Mouse (Mus musculus) kidney, postnatal 0 days (tissue): ENCODE results near the gene Serpina3b. TPM values are rescaled to one million over a fixed set of nuclear protein-coding genes. Genes with fewer than 3 reads are reported as not detected.
"Not testable (repeated sequence)": the region's sequence is repeated elsewhere in the genome, so short reads cannot be mapped to it uniquely, and the experiment has no call there.

Experiments used
- ATAC-seq: fragments of 200-750 bp; cut with Nextera tagmentation; replicated peaks from 2 replicates; pipeline ENCODE4 v1.8.0; 2017; ENCODE audit warnings: low read depth, moderate number of reproducible peaks, moderate TSS enrichment, moderate library complexity; ENCODE audit not compliant: low FRiP score
- DNase-seq: peaks from one replicate; pipeline ENCODE4 v3.0.0-alpha.2; 2016; ENCODE audit warnings: low spot score
- H3K27ac ChIP-seq: fragments of 300-500 bp; sonication (generic); 2 replicates; pipeline ENCODE4 v1.5.1; 2014; ENCODE audit warnings: mild to moderate bottlenecking
- H3K27me3 ChIP-seq: fragments of 300-500 bp; sonication (generic); 2 replicates; pipeline ENCODE4 v1.6.1; 2014; ENCODE audit warnings: low read length, mixed read lengths; ENCODE audit not compliant: insufficient read depth
- H3K36me3 ChIP-seq: fragments of 300-500 bp; sonication (generic); 2 replicates; pipeline ENCODE4 v1.6.1; 2014; ENCODE audit warnings: low read length, mixed read lengths; ENCODE audit not compliant: insufficient read depth
- H3K4me1 ChIP-seq: fragments of 300-500 bp; sonication (generic); replicated peaks from 2 replicates; pipeline ENCODE4 v1.6.1; 2014; ENCODE audit warnings: antibody characterized with exemption, low read length, mixed read lengths; ENCODE audit not compliant: insufficient read depth
- H3K4me2 ChIP-seq: fragments of 300-500 bp; sonication (generic); 2 replicates; pipeline ENCODE4 v1.6.1; 2014; ENCODE audit warnings: mild to moderate bottlenecking, low read length, moderate library complexity, mixed read lengths
- H3K4me3 ChIP-seq: fragments of 300-500 bp; sonication (generic); replicated peaks from 2 replicates; pipeline ENCODE4 v1.5.1; 2014; ENCODE audit warnings: low read depth, low read length
- H3K9ac ChIP-seq: fragments of 300-500 bp; sonication (generic); 2 replicates; pipeline ENCODE4 v1.6.1; 2014; ENCODE audit warnings: low read depth, low read length
- H3K9me3 ChIP-seq: fragments of 300-500 bp; sonication (generic); replicated peaks from 2 replicates; pipeline ENCODE4 v1.6.1; 2016; ENCODE audit warnings: low read length, inconsistent platforms, mixed read lengths
- CTCF ChIP-seq: IDR thresholded peaks from 2 replicates; pipeline ENCODE4 v1.5.1; 2016; ENCODE audit warnings: antibody characterized with exemption, low read depth, mild to moderate bottlenecking, moderate library complexity
- WGBS: fragments of 180-500 bp; shearing (Covaris S2); extraction: QIAGEN DNeasy Blood & Tissue Kit; methylation state at CpG from one replicate; pipeline ENCODE4 v1.1.7; 2014; 5-methylcytosine and 5-hydroxymethylcytosine counted together
- polyA plus RNA-seq: library from polyadenylated mRNA; unstranded; fragments of >200 nt; fragmentation: Nextera tagmentation; extraction: Ambion mirVana; gene quantifications from 2 replicates; pipeline ENCODE4 v1.2.1, GENCODE M21; 2015

Serpina3b gene
- not detected in 2 replicates for polyA plus RNA-seq

DNA sequence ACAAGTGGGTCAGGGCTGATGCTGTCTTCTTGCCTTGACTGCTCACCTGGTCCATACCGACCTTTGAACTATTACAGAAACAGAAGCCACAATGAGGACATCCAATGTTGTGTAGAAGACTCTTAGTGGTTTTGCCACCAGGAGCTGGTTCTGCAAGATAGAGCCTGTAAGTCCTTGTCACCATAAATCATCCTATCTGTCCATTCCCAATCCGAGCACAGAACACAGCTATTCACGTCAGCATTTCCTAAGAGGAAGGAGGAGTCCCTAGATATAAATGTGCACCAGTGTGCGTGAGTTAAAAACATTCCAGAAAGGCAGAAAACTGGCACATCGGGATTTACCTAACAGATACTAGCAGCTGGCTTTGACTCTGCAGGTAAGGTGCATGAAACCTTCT, at the start of gene Serpina3b:
Gene Serpina3b (plus strand): TSS at position 301 of the 400 bp plus-strand sequence.
- no peak for TF ChIP-seq CTCF
- Histone ChIP-seq H3K36me3 (no peaks in the 10 kb centered on the region), H3K27me3 (no peaks in the 10 kb centered on the region), H3K4me1 (no peaks in the 10 kb centered on the region), H3K4me2 (no peak within 1 kb of the TSS), H3K9ac (no peak within 1 kb of the TSS), H3K9me3 (no peaks in the 10 kb centered on the region), H3K27ac (no peak within 1 kb of the TSS), H3K4me3 (no peak within 1 kb of the TSS)
- DNase-seq: no peak
- ATAC-seq: no peak
- WGBS: 70% methylated on average over 5 of the region's 5 CpGs

DNA sequence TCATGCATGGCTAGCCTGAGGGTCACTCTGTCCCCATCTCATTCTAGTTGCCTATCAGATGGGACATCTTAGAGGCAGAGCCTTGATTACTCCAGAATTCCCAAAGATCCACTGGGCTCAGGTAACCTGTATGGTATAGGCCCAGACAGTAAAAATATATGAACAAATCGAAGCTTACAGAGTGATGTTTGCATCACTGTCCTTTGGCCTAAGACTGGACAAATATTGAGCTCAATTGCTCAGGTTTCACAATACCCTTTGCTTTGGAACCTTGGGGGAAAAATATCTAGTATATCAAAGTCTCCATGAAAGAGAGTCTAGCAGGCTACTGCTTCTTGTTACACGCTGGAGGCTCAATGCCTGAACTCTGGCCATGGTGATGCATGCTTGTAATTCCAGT, 37.7 kb upstream of the Serpina3b start:
- Histone ChIP-seq H3K27ac (no peak overlapping the region), H3K4me2 (no peak overlapping the region), H3K36me3 (no peaks in the 10 kb centered on the region), H3K9me3 (no peaks in the 10 kb centered on the region), H3K4me3 (no peak overlapping the region), H3K9ac (no peak overlapping the region), H3K4me1 (no peaks in the 10 kb centered on the region), H3K27me3 (no peaks in the 10 kb centered on the region)
- ATAC-seq (no peak), DNase-seq (no peak)
- TF ChIP-seq CTCF: no peak
- 76% methylated on average over 2 of the region's 2 CpGs for WGBS

DNA sequence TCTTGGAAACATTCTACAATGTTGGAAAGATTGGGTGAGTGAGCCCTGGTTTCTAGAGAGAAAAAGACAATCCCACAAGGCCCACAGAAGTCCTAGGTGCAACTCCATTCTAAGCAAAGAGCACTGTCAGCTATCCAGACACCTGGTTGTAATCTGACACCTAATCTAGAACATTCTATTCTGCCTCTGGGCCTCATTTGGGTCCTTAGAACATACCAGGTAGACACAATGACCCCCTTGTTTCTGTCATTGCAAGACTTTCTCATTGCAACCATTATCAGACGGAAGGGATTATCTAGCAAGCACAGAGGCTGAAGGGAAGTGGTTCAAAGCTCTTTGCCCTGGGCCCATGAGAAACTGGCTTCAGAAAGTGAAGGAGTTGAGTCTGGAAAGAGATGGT, 36.5 kb upstream of the Serpina3b start:
- no peaks in the 10 kb centered on the region for H3K27me3 ChIP-seq
- no peaks in the 10 kb centered on the region for H3K4me1 ChIP-seq
- 88% methylated on average over 1 of the region's 1 CpGs for WGBS
- no peak overlapping the region for H3K9ac ChIP-seq
- ATAC-seq (no peak), DNase-seq (no peak)
- no peak overlapping the region for H3K4me3 ChIP-seq
- H3K27ac ChIP-seq: no peak overlapping the region
- no peaks in the 10 kb centered on the region for H3K9me3 ChIP-seq
- no peaks in the 10 kb centered on the region for H3K36me3 ChIP-seq
- TF ChIP-seq CTCF: no peak
- H3K4me2 ChIP-seq: no peak overlapping the region

DNA sequence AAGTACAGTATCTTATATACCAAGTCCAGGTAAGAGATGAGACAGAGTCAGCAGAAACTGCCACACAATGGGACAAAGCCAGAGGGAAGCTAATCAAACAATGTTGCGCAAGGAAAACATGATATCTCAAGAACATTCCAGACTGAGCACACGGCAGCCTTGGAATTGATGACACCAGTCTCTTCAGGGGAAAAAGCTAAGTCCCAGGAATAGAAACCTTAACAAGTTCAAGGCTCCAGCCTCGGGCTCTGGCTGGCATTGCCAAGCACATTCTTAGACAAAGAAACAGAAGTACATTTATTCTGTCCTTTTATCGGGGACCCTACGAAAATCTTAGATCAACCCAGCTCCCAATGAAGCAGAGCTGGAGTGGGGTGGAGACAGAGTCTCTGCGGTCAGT, 27.0 kb upstream of the Serpina3b start, which contains the start of gene Serpina5:
Gene Serpina5 (plus strand): TSS at position 346 of the 400 bp plus-strand sequence.
- ATAC-seq (no peak), DNase-seq (no peak)
- Histone ChIP-seq H3K4me2 (no peak within 1 kb of the TSS), H3K27me3 (no peaks in the 10 kb centered on the region), H3K9me3 (no peaks in the 10 kb centered on the region), H3K4me3 (no peak within 1 kb of the TSS), H3K4me1 (no peaks in the 10 kb centered on the region), H3K27ac (no peak within 1 kb of the TSS), H3K36me3 (no peaks in the 10 kb centered on the region), H3K9ac (no peak within 1 kb of the TSS)
- no peak for TF ChIP-seq CTCF
- WGBS: 85% methylated on average over 6 of the region's 6 CpGs

DNA sequence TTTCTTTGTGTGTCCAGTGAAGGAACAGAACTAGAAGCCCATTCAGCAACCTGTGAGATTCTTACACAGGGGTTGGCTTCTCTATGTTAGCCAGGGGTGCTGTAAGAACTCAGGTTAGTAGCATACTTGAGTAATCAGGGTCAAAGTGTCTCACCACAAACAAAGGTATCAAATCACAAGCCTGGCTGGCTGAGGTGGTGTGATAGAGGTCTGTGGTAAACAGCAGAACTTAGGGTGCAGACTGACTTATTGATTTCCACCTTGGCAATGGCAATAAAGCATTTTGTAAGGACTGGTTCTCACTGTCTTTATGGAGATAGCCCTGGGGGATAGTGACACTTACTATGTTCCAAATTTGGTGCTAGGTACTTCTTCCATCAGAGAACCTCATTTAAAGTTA, 21.9 kb upstream of the Serpina3b start:
- Histone ChIP-seq H3K27ac (no peak overlapping the region), H3K4me2 (no peak overlapping the region), H3K4me3 (no peak overlapping the region), H3K9ac (no peak overlapping the region), H3K4me1 (no peaks in the 10 kb centered on the region), H3K27me3 (no peaks in the 10 kb centered on the region), H3K9me3 (no peaks in the 10 kb centered on the region), H3K36me3 (no peaks in the 10 kb centered on the region)
- ATAC-seq (no peak), DNase-seq (no peak)
- TF ChIP-seq CTCF: no peak

DNA sequence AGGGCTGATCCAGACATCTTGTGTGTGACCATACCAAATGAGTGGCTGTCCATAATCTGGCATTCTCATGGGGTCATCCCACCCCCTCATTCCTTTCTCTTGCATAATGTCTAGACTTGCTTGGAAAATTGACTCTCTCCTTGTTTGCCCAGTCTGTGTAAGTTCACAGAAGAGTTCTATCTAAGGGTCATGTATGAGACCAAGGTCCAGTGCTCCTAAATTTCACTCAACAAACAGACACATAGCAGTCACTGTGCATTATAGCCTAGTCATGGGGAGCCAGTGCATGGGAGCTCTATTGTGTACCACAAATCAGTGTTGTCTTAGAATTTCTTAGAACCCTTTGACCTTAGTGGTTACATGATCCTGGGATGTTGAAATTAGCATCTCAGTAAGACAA, 20.9 kb upstream of the Serpina3b start:
- Histone ChIP-seq H3K4me1 (no peaks in the 10 kb centered on the region), H3K27me3 (no peaks in the 10 kb centered on the region), H3K4me3 (no peak overlapping the region), H3K9me3 (no peaks in the 10 kb centered on the region), H3K4me2 (no peak overlapping the region), H3K9ac (no peak overlapping the region), H3K27ac (no peak overlapping the region), H3K36me3 (no peaks in the 10 kb centered on the region)
- ATAC-seq (no peak), DNase-seq (no peak)
- TF ChIP-seq CTCF: no peak

DNA sequence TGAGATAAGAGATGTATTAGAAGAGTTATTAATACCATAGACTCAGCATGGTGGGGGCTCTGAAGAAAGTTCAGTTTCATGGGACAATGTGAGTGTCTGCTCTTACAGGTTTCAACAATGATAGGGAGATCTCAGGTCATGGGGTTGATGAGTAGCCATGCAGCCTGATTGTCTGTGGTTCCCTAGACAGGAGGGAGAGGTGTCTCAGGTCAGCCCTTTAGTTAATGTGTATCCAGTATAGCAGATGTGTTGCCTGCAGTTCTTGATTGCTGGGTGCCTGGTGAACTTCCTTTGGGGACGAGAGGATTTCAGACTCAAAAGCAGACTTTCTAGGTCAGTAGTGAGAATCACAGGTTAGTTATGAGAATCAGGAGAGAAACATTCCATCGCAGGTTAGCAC, 19.3 kb upstream of the Serpina3b start:
- Histone ChIP-seq H3K36me3 (no peaks in the 10 kb centered on the region), H3K9me3 (no peaks in the 10 kb centered on the region), H3K4me3 (no peak overlapping the region), H3K27ac (no peak overlapping the region), H3K4me1 (no peaks in the 10 kb centered on the region), H3K9ac (no peak overlapping the region), H3K27me3 (no peaks in the 10 kb centered on the region), H3K4me2 (no peak overlapping the region)
- no peak for DNase-seq
- no peak for ATAC-seq
- TF ChIP-seq CTCF: no peak
- WGBS: 73% methylated on average over 2 of the region's 2 CpGs

DNA sequence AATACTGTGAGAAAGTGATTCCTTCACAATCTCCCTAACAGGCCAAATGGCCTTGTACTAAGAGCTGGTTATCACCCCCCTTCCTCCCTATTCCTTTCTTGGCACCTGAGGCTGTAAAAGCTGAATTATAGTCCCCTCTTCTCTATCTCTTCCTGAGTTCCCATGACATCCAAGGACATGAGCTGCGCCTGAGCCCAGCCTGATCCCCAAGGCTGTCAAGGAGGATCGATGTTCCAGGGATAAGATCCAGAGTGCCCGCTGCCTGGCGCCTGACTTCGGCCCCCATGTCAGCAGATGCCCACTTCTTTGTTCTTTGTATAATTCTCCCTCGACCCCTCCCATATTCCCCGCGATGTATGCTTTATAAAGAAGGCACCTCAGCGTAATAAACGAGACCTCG, 15.5 kb upstream of the Serpina3b start, which contains the start of gene Serpina3a:
Gene Serpina3a (plus strand): TSS at position 392 of the 400 bp plus-strand sequence.
- not testable (repeated sequence) for ATAC-seq

More for the DNA sequence above, 15.5 kb upstream of the Serpina3b start, which contains the start of gene Serpina3a:
- H3K4me1 ChIP-seq, H3K27ac ChIP-seq, H3K27me3 ChIP-seq, H3K36me3 ChIP-seq, H3K9ac ChIP-seq, H3K4me2 ChIP-seq, DNase-seq, H3K9me3 ChIP-seq, H3K4me3 ChIP-seq: not testable (repeated sequence)
- 82% methylated on average over 11 of the region's 11 CpGs for WGBS
